Mouse (Mus musculus): ENCODE measurements around the gene Tmem19. TPM values are rescaled to one million over a fixed set of nuclear protein-coding genes. Genes with fewer than 3 reads are reported as not detected.
"Not testable (repeated sequence)": the region's sequence is repeated elsewhere in the genome, so short reads cannot be mapped to it uniquely, and the experiment has no call there.

Tmem19 gene
- polyA plus RNA-seq, 1 experiment from 2014 or later, result 38.2 TPM

DNA sequence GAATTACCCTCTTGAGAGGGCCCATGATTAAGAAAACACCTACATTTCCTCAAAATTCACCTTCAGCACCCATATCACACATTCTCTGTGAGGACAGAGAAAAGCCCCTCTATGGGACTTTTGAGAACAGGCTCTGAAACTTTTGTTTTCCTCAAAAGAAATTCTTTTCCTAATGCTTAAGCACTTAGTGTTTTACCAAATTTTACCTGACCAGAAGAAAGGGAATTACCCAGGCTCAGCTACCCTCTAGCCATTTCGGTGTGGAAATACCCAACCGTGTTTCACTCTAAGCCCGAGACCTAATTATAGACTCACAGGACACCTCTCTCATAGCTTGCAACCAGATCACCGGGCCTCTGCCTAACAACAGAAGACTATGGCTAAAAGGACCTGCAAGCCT lies 29.3 kb downstream of the Tmem19 start:
- no peaks in the 10 kb centered on the region for H3K9me3 ChIP-seq (replicated peaks; ENCODE audit: control insufficient read depth, low read length, poor library complexity, severe bottlenecking)
- H3K4me2 ChIP-seq (ENCODE audit: low read length), result no peak overlapping the region
- no peaks in the 10 kb centered on the region for H3K36me3 ChIP-seq (ENCODE audit: control insufficient read depth, insufficient read depth, low read length)
- no peak overlapping the region for H3K27ac ChIP-seq (ENCODE audit: low read length)
- no peaks in the 10 kb centered on the region for H3K27me3 ChIP-seq (ENCODE audit: control insufficient read depth, insufficient read depth, low read depth, low read length)
- H3K9ac ChIP-seq (ENCODE audit: low read depth, low read length), result no peak overlapping the region
- no peak for ATAC-seq
- H3K4me3 ChIP-seq (ENCODE audit: low read depth, low read length), result no peak overlapping the region
- no peaks in the 10 kb centered on the region for H3K4me1 ChIP-seq (ENCODE audit: control insufficient read depth, insufficient read depth, low read length)
- WGBS, result 86% methylated on average over 4 of the region's 4 CpGs

- ATAC-seq, result no peak
These were observed 29.8 kb downstream of the Tmem19 start for GRCm38 (mm10) chr10:115332420-115332952.

DNA sequence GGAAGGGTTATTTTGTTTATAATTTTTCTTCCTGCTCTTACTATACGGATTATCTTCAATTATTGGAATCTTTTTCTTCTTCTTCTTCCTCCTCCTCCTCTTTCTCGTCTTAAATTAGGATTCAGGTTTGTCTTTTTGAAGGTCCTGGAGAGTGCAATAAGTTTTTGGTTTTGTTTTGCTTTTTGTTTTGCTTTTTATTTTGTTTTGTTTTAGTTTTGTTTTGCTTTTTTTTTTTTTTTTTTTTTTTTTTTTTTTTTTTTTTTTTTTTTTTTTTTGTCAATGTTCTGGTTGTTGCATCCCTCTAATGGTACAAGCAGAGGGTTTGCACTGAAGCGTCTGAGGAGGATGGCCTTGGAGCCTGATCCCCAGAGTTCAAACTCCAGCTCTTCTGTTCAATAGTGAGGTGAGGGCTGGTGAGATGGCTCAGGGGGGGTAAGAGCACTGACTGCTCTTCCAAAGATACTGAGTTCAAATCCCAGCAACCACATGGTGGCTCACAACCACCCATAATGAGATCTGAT lies 33.2 kb downstream of the Tmem19 start:
- no peak overlapping the region for H3K9ac ChIP-seq (ENCODE audit: low read depth, low read length)
- no peak overlapping the region for H3K4me3 ChIP-seq (ENCODE audit: low read depth, low read length)
- ATAC-seq, result no peak
- H3K9me3 ChIP-seq (replicated peaks; ENCODE audit: control insufficient read depth, low read length, poor library complexity, severe bottlenecking), result no peaks in the 10 kb centered on the region
- WGBS, result 89% methylated on average over 3 of the region's 3 CpGs
- no peak overlapping the region for H3K27ac ChIP-seq (ENCODE audit: low read length)
- no peak overlapping the region for H3K4me2 ChIP-seq (ENCODE audit: low read length)
- no peaks in the 10 kb centered on the region for H3K4me1 ChIP-seq (ENCODE audit: control insufficient read depth, insufficient read depth, low read length)
- H3K36me3 ChIP-seq (ENCODE audit: control insufficient read depth, insufficient read depth, low read length), result no peaks in the 10 kb centered on the region
- H3K27me3 ChIP-seq (ENCODE audit: control insufficient read depth, insufficient read depth, low read depth, low read length), result no peaks in the 10 kb centered on the region

More at GRCm38 (mm10) chr10:115332420-115332952, 29.8 kb downstream of the Tmem19 start:
- WGBS, result 83% methylated on average over 8 of the region's 8 CpGs
- Histone ChIP-seq H3K4me2 (ENCODE audit: low read length) (no peak overlapping the region), H3K27ac (ENCODE audit: low read length) (no peak overlapping the region), H3K9ac (ENCODE audit: low read depth, low read length) (no peak overlapping the region), H3K27me3 (ENCODE audit: control insufficient read depth, insufficient read depth, low read depth, low read length) (no peaks in the 10 kb centered on the region), H3K9me3 (replicated peaks; ENCODE audit: control insufficient read depth, low read length, poor library complexity, severe bottlenecking) (no peaks in the 10 kb centered on the region), H3K4me1 (ENCODE audit: control insufficient read depth, insufficient read depth, low read length) (no peaks in the 10 kb centered on the region), H3K36me3 (ENCODE audit: control insufficient read depth, insufficient read depth, low read length) (no peaks in the 10 kb centered on the region), H3K4me3 (ENCODE audit: low read depth, low read length) (no peak overlapping the region)

DNA sequence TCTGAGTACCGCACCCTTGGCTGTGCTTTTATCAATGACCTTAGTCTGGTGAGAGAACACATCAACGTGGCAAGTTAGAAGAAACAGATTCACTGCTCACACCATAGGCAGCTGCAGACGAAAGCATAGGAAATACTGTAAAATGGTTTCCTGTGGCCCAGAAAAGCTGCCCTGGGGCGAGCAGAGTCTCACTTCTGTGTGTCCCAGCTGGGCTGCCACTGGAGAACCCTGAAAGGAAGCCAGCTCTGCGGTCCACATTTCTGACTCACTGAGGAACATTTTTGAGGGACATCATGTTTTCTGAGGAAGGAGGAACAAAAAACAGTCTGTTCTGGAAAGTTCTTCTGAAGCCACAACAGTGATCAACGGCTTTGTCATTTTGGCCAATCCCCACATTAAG lies 33.8 kb downstream of the Tmem19 start:
- no peaks in the 10 kb centered on the region for H3K36me3 ChIP-seq (ENCODE audit: control insufficient read depth, insufficient read depth, low read length)
- H3K27me3 ChIP-seq (ENCODE audit: control insufficient read depth, insufficient read depth, low read depth, low read length), result no peaks in the 10 kb centered on the region
- H3K4me3 ChIP-seq (ENCODE audit: low read depth, low read length), result no peak overlapping the region
- no peaks in the 10 kb centered on the region for H3K9me3 ChIP-seq (replicated peaks; ENCODE audit: control insufficient read depth, low read length, poor library complexity, severe bottlenecking)
- WGBS, result 80% methylated on average over 6 of the region's 6 CpGs
- no peaks in the 10 kb centered on the region for H3K4me1 ChIP-seq (ENCODE audit: control insufficient read depth, insufficient read depth, low read length)
- no peak overlapping the region for H3K4me2 ChIP-seq (ENCODE audit: low read length)
- no peak overlapping the region for H3K27ac ChIP-seq (ENCODE audit: low read length)
- no peak for ATAC-seq
- no peak overlapping the region for H3K9ac ChIP-seq (ENCODE audit: low read depth, low read length)

GRCm38 (mm10) chr10:115323295-115323694 lies 39.0 kb downstream of the Tmem19 start:
- no peaks in the 10 kb centered on the region for H3K4me1 ChIP-seq (ENCODE audit: control insufficient read depth, insufficient read depth, low read length)
- WGBS, result 10% methylated on average over 6 of the region's 6 CpGs
- H3K27me3 ChIP-seq (ENCODE audit: control insufficient read depth, insufficient read depth, low read depth, low read length), result no peaks in the 10 kb centered on the region
- no peak overlapping the region for H3K4me2 ChIP-seq (ENCODE audit: low read length)
- no peaks in the 10 kb centered on the region for H3K9me3 ChIP-seq (replicated peaks; ENCODE audit: control insufficient read depth, low read length, poor library complexity, severe bottlenecking)
- H3K27ac ChIP-seq (ENCODE audit: low read length), result no peak overlapping the region
- no peak overlapping the region for H3K4me3 ChIP-seq (ENCODE audit: low read depth, low read length)
- H3K9ac ChIP-seq (ENCODE audit: low read depth, low read length), result no peak overlapping the region
- H3K36me3 ChIP-seq (ENCODE audit: control insufficient read depth, insufficient read depth, low read length), result no peaks in the 10 kb centered on the region
- 0 out of 2 replicates have a peak, but pooled peaks have one; percentile 14 for ATAC-seq

DNA sequence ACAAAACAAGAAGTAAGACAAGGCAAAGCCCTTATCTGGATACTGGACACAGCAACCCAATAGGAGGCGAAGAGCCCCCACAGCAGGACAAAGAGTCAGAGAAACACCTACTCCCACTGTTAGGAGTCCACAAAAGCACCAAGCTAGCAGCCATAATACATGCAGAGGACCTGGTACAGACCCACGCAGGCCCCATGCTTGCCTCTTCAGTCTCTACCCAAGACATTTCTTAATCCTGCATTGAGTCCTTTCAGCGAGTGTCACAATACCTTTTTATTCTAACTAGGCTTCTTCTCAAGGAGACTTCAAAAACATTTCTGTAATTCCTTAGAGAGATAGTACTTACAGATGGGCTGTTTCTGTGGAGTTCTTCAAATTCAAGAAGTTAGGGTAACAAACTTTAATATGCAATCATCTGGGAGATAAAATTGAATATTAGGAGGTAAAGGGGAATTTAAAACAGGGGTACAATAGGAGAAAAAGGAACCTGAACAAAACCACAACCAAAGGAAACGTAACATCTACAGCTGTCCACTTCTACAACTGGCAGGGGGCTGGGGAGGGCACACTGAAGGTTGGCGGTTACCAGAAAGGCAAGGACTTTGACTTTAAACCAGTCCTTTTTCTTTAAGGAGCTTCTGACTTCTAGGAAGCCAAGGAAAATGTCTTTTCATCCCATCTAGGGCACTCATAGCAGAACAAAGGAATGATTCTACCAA lies 40.8 kb downstream of the Tmem19 start:
- no peak overlapping the region for H3K9ac ChIP-seq (ENCODE audit: low read depth, low read length)
- H3K9me3 ChIP-seq (replicated peaks; ENCODE audit: control insufficient read depth, low read length, poor library complexity, severe bottlenecking), result no peaks in the 10 kb centered on the region
- no peak for ATAC-seq
- no peaks in the 10 kb centered on the region for H3K27me3 ChIP-seq (ENCODE audit: control insufficient read depth, insufficient read depth, low read depth, low read length)
- no peaks in the 10 kb centered on the region for H3K4me1 ChIP-seq (ENCODE audit: control insufficient read depth, insufficient read depth, low read length)
- no peak overlapping the region for H3K4me3 ChIP-seq (ENCODE audit: low read depth, low read length)
- no peaks in the 10 kb centered on the region for H3K36me3 ChIP-seq (ENCODE audit: control insufficient read depth, insufficient read depth, low read length)
- H3K27ac ChIP-seq (ENCODE audit: low read length), result no peak overlapping the region
- WGBS, result 59% methylated on average over 5 of the region's 5 CpGs
- no peak overlapping the region for H3K4me2 ChIP-seq (ENCODE audit: low read length)

GRCm38 (mm10) chr10:115318388-115318787 lies 43.9 kb downstream of the Tmem19 start:
- not testable (repeated sequence) for H3K9ac ChIP-seq (ENCODE audit: low read depth, low read length); H3K27ac ChIP-seq (ENCODE audit: low read length); H3K27me3 ChIP-seq (ENCODE audit: control insufficient read depth, insufficient read depth, low read depth, low read length); H3K4me2 ChIP-seq (ENCODE audit: low read length); ATAC-seq; H3K4me3 ChIP-seq (ENCODE audit: low read depth, low read length); H3K36me3 ChIP-seq (ENCODE audit: control insufficient read depth, insufficient read depth, low read length); H3K9me3 ChIP-seq (replicated peaks; ENCODE audit: control insufficient read depth, low read length, poor library complexity, severe bottlenecking); H3K4me1 ChIP-seq (ENCODE audit: control insufficient read depth, insufficient read depth, low read length)
- 67% methylated on average over 3 of the region's 3 CpGs for WGBS

GRCm38 (mm10) chr10:115316313-115316712 lies 46.0 kb downstream of the Tmem19 start:
- Histone ChIP-seq H3K27ac (ENCODE audit: low read length) (peak overlapping the region; percentile 98), H3K27me3 (ENCODE audit: control insufficient read depth, insufficient read depth, low read depth, low read length) (no peaks in the 10 kb centered on the region), H3K9ac (ENCODE audit: low read depth, low read length) (no peak overlapping the region; the same call in 1 of the 2 replicates), H3K36me3 (ENCODE audit: control insufficient read depth, insufficient read depth, low read length) (no peaks in the 10 kb centered on the region), H3K4me3 (ENCODE audit: low read depth, low read length) (peak overlapping the region; percentile 98), H3K4me2 (ENCODE audit: low read length) (peak overlapping the region; percentile 59), H3K4me1 (ENCODE audit: control insufficient read depth, insufficient read depth, low read length) (peaks cover 25% of the 10 kb centered on the region), H3K9me3 (replicated peaks; ENCODE audit: control insufficient read depth, low read length, poor library complexity, severe bottlenecking) (no peaks in the 10 kb centered on the region)
- no peak for ATAC-seq
- 52% methylated on average over 11 of the region's 11 CpGs for WGBS

DNA sequence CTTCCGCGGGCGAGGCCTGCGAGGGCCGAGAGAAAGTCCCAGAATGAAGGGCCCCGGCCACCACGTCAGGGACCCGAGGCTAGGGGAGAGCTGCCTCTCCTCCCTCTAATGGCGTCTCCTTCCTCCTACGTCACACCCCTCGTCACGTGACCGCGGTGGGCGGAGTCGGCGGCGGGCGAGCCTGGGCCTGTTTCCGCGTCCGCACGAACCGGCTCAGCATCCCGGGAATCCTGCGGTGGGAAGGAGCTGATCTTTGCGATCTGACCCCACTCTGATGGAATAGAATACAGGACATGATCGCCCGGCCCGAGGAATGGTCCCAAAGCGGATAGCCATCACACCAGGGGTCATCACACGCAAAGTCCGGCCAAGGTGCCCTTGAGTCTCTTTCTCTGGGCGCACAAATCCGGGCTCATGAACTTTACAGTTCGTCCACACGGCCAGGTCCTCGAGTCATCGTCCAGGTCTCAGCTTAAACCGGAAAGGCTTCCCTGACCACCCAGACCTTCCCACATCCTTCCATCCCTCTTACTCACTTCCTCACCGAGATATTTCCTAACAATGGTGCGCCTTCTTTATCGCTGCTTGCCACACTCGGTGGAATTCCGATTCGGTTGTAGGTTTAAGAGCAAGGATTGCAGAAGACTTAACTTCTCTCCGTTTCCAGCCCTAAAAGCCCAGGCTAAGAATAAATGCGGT lies 46.7 kb downstream of the Tmem19 start, which contains the start of gene Rab21:
Gene Rab21, minus strand, starts transcription at position 122 of the 699 bp plus-strand sequence.
- H3K27me3 ChIP-seq (ENCODE audit: control insufficient read depth, insufficient read depth, low read depth, low read length), result no peaks in the 10 kb centered on the region
- H3K9ac ChIP-seq (ENCODE audit: low read depth, low read length), result peak within 1 kb of the TSS; percentile 96
- H3K4me1 ChIP-seq (ENCODE audit: control insufficient read depth, insufficient read depth, low read length), result peaks cover 29% of the 10 kb centered on the region
- peak within 1 kb of the TSS; percentile 59 for H3K4me2 ChIP-seq (ENCODE audit: low read length)
- peak within 1 kb of the TSS; percentile 98 for H3K27ac ChIP-seq (ENCODE audit: low read length)
- H3K4me3 ChIP-seq (ENCODE audit: low read depth, low read length), result peak within 1 kb of the TSS; percentile 98
- WGBS, result under 1% methylated on average over 41 of the region's 48 CpGs
- H3K9me3 ChIP-seq (replicated peaks; ENCODE audit: control insufficient read depth, low read length, poor library complexity, severe bottlenecking), result no peaks in the 10 kb centered on the region
- peak; percentile 94 for ATAC-seq
- no peaks in the 10 kb centered on the region for H3K36me3 ChIP-seq (ENCODE audit: control insufficient read depth, insufficient read depth, low read length)

Measured in midbrain, embryonic 16.5 days (tissue).